Mouse (Mus musculus) v-Abl transformed pro-B cells (cell line): ENCODE results near the gene Ikzf3.

Experiments used
- in situ Hi-C, 2 experiments: fragments of 400-800 bp; cut with MboI; formaldehyde crosslinking; loops; one replicate each; pipeline ENCODE4 v1.15.1; 2025; ENCODE audit not compliant: unreplicated experiment in 2 of 2

The Ikzf3 gene

GRCm38 (mm10) chr11:98537480-98538034, 8.3 kb downstream of the Ikzf3 start:
- in situ Hi-C loops = loop anchor here in 1 of 2 experiments (10.0 kb wide), 1 partner anchor 73 kb away; no protein-coding TSS in a partner anchor

- in situ Hi-C loops = no loop called here
These were observed 18.9 kb downstream of the Ikzf3 start for GRCm38 (mm10) chr11:98526824-98527461.

- in situ Hi-C loops = no loop called here
These were observed 20.7 kb downstream of the Ikzf3 start for GRCm38 (mm10) chr11:98525140-98525539.

- in situ Hi-C loops = no loop called here
These were observed 25.4 kb downstream of the Ikzf3 start for GRCm38 (mm10) chr11:98520468-98520867.

- in situ Hi-C loops = no loop called here
These were observed 32.4 kb downstream of the Ikzf3 start for GRCm38 (mm10) chr11:98513356-98513936.

GRCm38 (mm10) chr11:98512881-98513280, 33.0 kb downstream of the Ikzf3 start:
- in situ Hi-C loops = no loop called here

GRCm38 (mm10) chr11:98510125-98510524, 35.7 kb downstream of the Ikzf3 start:
- in situ Hi-C loops = no loop called here

GRCm38 (mm10) chr11:98509434-98509833, 36.4 kb downstream of the Ikzf3 start:
- in situ Hi-C loops = no loop called here

GRCm38 (mm10) chr11:98504926-98505325, 40.9 kb downstream of the Ikzf3 start:
- in situ Hi-C loops = no loop called here

GRCm38 (mm10) chr11:98497388-98498288, 48.2 kb downstream of the Ikzf3 start:
- in situ Hi-C loops = loop anchor here (5.0 kb wide), 3 partner anchors 35 to 55 kb away; partner anchors contain the start of gene Zpbp2 (in 1 of the 2)

- in situ Hi-C loops = loop anchor here (5.0 kb wide), 3 partner anchors 33 to 57 kb away; partner anchors contain the start of gene Zpbp2 (in 1 of the 2)
These were observed 50.6 kb downstream of the Ikzf3 start for GRCm38 (mm10) chr11:98495176-98495719.

GRCm38 (mm10) chr11:98493394-98493793, 52.4 kb downstream of the Ikzf3 start:
- in situ Hi-C loops = no loop called here

GRCm38 (mm10) chr11:98492959-98493358, 52.9 kb downstream of the Ikzf3 start:
- in situ Hi-C loops = no loop called here

GRCm38 (mm10) chr11:98491571-98491970, 54.3 kb downstream of the Ikzf3 start:
- in situ Hi-C loops = no loop called here

- in situ Hi-C loops = no loop called here
These were observed 57.1 kb downstream of the Ikzf3 start for GRCm38 (mm10) chr11:98488540-98489234.

- in situ Hi-C loops = no loop called here
These were observed 58.2 kb downstream of the Ikzf3 start for GRCm38 (mm10) chr11:98487526-98488040.

- in situ Hi-C loops = no loop called here
These were observed 60.1 kb downstream of the Ikzf3 start for GRCm38 (mm10) chr11:98485749-98486148.

- in situ Hi-C loops = no loop called here
These were observed 63.8 kb downstream of the Ikzf3 start for GRCm38 (mm10) chr11:98482067-98482466.

- in situ Hi-C loops = no loop called here
These were observed 64.6 kb downstream of the Ikzf3 start for GRCm38 (mm10) chr11:98481231-98481630.
